Mouse (Mus musculus) neutrophil, adult 65 days (primary cell): ENCODE results near the gene Mrps35. TPM values are rescaled to one million over a fixed set of nuclear protein-coding genes. Genes with fewer than 3 reads are reported as not detected.

Experiments used
- total RNA-seq: library from RNA; stranded (reverse); gene quantifications from 2 replicates; pipeline ENCODE4 v1.2.4, GENCODE M21; 2023

The Mrps35 gene
- total RNA-seq, result 14.1 and 21.9 TPM in 2 replicates

DNA sequence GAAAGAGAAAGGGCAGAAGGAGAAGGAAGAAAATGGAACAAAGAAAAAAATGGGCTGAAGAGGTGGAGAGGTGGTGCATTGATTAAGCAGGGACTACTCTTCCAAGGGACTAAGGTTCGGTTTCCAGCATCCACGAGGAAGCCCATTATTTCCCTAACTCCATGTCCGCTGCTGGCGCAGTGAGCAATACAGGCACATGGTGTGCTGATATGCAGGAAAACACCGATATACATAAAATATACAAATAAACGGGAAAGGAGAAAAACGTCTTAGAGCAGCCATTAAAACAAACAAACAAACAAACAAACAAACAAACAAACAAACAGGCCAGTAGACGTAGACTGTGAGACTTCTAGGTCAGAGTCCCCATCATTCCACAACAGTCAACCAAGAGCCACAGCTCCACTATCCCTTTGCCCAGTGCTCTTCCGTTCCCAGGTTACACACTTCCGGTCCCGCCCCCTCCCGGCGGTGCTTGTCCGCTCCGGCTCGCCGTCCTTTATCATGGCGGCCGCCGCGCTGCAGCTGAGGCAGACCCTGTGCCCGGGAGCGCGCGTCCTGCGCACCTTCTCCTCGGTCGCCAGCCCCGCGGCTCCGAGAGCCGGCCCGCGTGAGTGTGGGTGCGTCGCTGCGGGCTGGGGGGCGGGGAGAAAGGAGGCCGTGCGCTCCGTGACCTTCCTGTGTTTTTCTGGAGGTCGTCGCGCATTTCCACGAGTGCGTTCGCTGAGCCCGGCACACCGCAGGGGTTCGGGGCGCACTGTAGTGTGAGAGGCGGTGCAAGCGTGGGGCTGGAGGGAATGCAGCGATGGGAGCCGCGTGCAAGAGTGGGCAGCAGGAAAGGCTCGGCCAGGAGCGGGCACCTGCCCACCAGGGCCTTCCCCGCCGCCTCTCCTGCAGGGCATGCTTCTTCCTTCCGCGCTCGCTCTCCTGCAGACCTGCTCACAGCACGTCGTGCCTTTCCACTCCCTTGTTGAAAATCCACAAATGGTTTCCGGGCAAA, at the start of gene Mrps35:
Mrps35 (plus strand) TSS at position 474 of the 1,000 bp plus-strand sequence.

GRCm38 (mm10) chr6:147032303-147032925, 10.2 kb upstream of the Mrps35 start, which contains the start of gene Rep15:
TSS of gene Rep15 (plus strand) at chr6:147032584.

GRCm38 (mm10) chr6:147086594-147087225, 44.1 kb downstream of the Mrps35 start, which contains the start of gene Mansc4:
TSS of gene Mansc4 (minus strand) at chr6:147087032.

DNA sequence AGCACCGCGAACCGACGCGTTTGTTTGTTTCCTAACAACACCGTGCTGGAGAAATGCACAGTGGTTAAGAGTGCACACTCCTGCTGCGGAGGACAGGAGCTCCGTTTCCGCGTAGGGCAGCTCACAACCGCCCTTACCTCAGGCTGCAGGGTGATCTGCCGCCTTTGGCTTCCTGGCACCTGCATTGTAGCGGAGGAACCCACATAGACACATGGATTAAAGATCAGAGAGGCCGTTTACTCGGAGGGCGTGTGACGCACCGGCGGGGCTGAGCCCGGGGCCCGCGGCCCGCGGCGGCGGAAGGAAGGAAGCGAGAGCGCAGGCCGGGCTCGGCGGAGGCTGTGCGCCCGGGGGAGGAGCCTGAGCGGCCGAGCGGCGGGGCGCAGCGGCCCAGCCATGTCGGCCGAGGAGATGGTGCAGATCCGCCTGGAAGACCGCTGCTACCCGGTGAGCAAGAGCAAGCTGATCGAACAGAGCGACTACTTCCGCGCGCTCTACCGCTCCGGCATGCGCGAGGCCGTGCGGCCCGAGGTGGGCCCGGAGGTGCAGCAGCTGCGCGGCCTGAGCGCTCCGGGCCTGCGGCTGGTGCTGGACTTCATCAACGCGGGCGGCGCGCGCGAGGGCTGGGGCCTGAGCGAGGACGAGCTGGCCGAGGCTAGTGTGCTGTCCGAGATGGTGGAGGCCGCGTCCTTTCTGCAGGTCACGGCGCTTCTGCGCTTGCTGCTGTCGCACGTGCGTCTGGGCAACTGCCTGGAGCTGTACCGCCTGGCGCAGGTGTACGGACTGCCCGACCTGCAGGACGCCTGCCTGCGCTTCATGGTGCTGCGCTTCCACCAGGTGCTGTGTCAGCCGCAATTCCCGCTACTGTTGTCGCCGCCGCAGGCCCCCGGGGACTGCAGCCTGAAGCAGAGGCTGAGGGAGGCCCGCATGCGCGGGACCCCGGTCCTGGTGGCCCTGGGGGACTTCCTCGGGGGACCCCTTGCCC, 48.9 kb downstream of the Mrps35 start, which contains the start of gene Klhl42:
Klhl42 (plus strand) TSS at position 244 of the 985 bp plus-strand sequence.

Other genes starting within 250 kb of the Mrps35 start
- not detected in 2 replicates for gene Arntl2, start 246.7 kb upstream of the Mrps35 start, total RNA-seq
- gene Smco2, start 192.7 kb upstream of the Mrps35 start, total RNA-seq, result not detected in 2 replicates
- gene Ppfibp1, start 154.3 kb upstream of the Mrps35 start, total RNA-seq, result 2.2 and 6.7 TPM in 2 replicates
- gene 1700034J05Rik, start 88.3 kb upstream of the Mrps35 start, total RNA-seq, result not detected in 2 replicates
- not detected in 2 replicates for gene Rep15, start 10.2 kb upstream of the Mrps35 start, total RNA-seq
- not detected in 2 replicates for gene Mansc4, start 44.3 kb downstream of the Mrps35 start, total RNA-seq
- 3.0 and 4.6 TPM in 2 replicates for gene Klhl42, start 48.6 kb downstream of the Mrps35 start, total RNA-seq
- not detected in 2 replicates for gene Pthlh, start 221.4 kb downstream of the Mrps35 start, total RNA-seq